Mouse (Mus musculus): ENCODE results near the gene Rsad2. TPM values are rescaled to one million over a fixed set of nuclear protein-coding genes. Genes with fewer than 3 reads are reported as not detected.
"Not testable (repeated sequence)": the region's sequence is repeated elsewhere in the genome, so short reads cannot be mapped to it uniquely, and the experiment has no call there.

Gene Rsad2
- polyA plus RNA-seq, 1 experiment, result 0.26 TPM

DNA sequence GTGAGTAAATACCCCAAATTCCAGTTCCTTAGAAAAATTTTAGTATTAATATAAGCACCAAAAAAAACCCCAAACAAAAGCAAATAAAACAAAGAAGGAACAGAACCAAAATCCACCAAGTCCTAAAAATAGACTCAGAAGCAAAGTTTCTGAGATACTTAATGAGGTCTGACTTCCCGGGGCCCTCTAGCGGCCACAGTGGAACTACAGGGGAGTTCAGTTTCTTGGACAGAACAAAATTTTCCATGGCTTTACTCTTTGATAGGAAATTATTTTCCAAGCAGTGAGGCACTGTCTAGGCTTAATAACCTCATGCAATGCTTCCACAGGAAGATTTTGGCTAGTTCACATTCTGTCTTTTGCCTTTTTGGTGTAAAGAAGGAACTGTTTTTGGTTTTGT lies 12.2 kb downstream of the Rsad2 start:
- peak; percentile 70 for DNase-seq (ENCODE audit: low read depth)
- no peak for TF ChIP-seq POLR2A (IDR thresholded peaks at IDR 0.05; ENCODE audit: borderline replicate concordance, extremely low read depth, insufficient read depth, insufficient read length, poor library complexity, severe bottlenecking)
- TF ChIP-seq CTCF (IDR thresholded peaks at IDR 0.05; ENCODE audit: borderline replicate concordance, extremely low read depth, insufficient read depth, insufficient read length), result peak; percentile 79; the same call in 1 of the 2 replicates

DNA sequence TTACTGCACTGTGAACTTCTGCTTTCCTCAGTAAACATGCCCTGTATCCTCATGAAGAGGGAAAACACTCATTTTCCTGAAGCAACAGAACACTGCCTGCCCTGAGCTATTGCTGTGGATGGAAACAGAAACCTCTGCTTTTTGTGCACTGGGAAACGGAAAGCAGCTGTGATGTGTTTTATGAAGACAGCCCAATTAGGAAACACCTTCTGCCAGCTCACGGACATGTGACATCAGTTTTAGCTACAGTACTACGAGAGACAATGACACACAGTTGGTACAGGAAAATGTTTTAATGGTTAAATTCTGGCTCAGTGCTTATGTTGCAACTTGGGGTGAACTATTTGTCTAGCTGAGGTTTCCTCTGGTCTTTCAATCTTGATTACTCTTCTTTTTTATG lies 16.9 kb downstream of the Rsad2 start:
- DNase-seq (ENCODE audit: low read depth), result peak; percentile 14
- TF ChIP-seq CTCF (IDR thresholded peaks at IDR 0.05; ENCODE audit: borderline replicate concordance, extremely low read depth, insufficient read depth, insufficient read length), result no peak
- no peak for TF ChIP-seq POLR2A (IDR thresholded peaks at IDR 0.05; ENCODE audit: borderline replicate concordance, extremely low read depth, insufficient read depth, insufficient read length, poor library complexity, severe bottlenecking)

DNA sequence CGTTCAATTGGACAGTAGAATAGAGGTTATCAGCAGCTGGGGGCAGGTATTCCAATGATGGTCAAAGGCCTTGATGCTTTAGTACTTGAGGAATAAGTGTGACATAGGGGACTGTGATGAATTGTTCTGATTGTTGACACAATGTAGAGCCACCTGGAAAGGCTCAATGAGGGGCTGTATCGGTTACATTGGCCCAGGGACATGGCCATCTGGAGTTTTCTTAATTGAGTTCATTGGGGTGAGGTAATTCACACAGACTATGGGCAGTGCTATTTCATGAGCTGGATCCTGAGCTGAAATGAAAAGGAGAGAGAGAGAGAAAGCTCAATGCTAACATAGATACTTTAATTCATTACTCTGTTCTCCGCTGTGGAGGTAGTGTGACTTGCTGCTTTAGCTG lies 18.3 kb downstream of the Rsad2 start:
- TF ChIP-seq POLR2A (IDR thresholded peaks at IDR 0.05; ENCODE audit: borderline replicate concordance, extremely low read depth, insufficient read depth, insufficient read length, poor library complexity, severe bottlenecking), result no peak
- TF ChIP-seq CTCF (IDR thresholded peaks at IDR 0.05; ENCODE audit: borderline replicate concordance, extremely low read depth, insufficient read depth, insufficient read length), result no peak
- peak; percentile 50 for DNase-seq (ENCODE audit: low read depth)

DNA sequence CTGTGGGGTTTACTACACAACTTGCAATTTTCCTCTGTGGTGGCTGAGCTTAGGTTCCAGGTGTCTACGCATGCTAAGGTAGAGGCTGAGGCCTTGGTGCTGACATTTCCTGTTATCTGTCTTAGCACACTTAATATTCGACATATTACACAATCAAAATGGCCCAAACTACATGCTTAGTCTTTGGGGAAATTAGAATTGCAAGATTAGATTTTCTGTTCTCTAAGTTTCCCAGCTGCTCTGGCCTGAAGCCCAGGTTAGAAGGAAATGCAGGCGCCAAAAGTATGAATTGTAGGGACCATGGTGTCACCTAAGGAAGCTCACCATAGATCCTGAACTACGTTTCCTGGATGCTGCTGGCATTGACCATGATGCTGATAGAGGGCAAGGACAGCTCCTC lies 19.9 kb downstream of the Rsad2 start:
- no peak for DNase-seq (ENCODE audit: low read depth)
- TF ChIP-seq CTCF (IDR thresholded peaks at IDR 0.05; ENCODE audit: borderline replicate concordance, extremely low read depth, insufficient read depth, insufficient read length) (no peak), POLR2A (IDR thresholded peaks at IDR 0.05; ENCODE audit: borderline replicate concordance, extremely low read depth, insufficient read depth, insufficient read length, poor library complexity, severe bottlenecking) (no peak)

DNA sequence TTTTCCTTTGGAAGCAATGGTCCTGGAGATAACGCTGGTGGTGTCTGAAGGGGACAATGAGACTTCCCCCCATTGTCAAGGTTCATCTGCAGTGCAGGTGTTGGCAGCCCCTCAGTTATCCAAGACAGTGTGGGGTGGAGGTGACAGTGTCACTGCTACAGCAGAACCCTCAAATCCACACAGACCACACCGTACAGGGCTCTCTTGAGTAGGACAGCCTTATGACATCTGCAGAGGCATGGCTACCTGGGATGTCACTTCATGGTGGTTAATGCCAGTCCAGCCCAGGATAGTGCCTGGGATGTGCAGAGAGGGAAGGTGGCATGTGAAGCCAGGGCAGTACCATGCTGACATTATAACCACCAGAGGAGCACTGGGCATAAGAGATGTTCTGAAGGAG lies 27.5 kb downstream of the Rsad2 start:
- DNase-seq (ENCODE audit: low read depth), result not testable (repeated sequence)

DNA sequence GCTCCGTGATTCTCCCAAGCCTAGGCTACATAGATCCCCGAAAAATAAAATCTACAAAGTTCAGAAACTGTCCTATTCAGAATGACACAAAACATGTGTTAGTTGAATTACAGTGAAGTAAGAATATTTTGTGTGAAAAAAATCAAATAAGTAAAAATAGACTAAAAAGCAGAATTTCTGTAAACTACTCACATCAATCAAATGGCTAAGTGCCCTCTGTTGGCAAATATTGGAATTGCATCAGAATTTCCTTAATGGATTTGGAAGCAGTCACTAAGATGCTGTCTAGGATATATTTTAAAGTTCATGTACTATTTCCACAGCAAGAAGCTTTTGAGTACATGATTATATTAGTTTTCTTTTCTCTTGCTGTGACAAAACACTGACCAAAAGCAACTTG lies 31.4 kb downstream of the Rsad2 start:
- peak; percentile 71 for DNase-seq (ENCODE audit: low read depth)
- TF ChIP-seq CTCF (IDR thresholded peaks at IDR 0.05; ENCODE audit: borderline replicate concordance, extremely low read depth, insufficient read depth, insufficient read length), result no peak
- TF ChIP-seq POLR2A (IDR thresholded peaks at IDR 0.05; ENCODE audit: borderline replicate concordance, extremely low read depth, insufficient read depth, insufficient read length, poor library complexity, severe bottlenecking), result no peak

DNA sequence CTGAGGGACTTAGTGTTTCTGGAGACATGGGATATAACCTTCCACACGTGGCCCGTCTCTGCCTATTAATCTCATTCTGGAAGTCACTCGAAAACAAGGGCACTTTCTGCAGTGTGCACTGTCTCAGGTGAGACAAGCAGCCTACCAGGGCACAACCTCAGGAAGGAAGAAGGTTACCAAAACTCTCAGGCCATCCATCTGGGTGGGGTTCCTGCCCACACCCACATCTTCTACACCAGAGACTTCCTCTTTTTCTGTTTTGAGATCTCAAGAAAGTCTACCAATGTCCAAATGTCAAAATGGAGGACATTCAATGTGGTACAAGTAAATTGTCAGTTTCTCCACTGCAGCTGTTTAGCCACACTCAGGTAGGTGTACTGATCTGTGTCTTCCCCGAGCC lies 37.9 kb downstream of the Rsad2 start:
- TF ChIP-seq CTCF (IDR thresholded peaks at IDR 0.05; ENCODE audit: borderline replicate concordance, extremely low read depth, insufficient read depth, insufficient read length) (no peak), POLR2A (IDR thresholded peaks at IDR 0.05; ENCODE audit: borderline replicate concordance, extremely low read depth, insufficient read depth, insufficient read length, poor library complexity, severe bottlenecking) (no peak)
- no peak for DNase-seq (ENCODE audit: low read depth)

DNA sequence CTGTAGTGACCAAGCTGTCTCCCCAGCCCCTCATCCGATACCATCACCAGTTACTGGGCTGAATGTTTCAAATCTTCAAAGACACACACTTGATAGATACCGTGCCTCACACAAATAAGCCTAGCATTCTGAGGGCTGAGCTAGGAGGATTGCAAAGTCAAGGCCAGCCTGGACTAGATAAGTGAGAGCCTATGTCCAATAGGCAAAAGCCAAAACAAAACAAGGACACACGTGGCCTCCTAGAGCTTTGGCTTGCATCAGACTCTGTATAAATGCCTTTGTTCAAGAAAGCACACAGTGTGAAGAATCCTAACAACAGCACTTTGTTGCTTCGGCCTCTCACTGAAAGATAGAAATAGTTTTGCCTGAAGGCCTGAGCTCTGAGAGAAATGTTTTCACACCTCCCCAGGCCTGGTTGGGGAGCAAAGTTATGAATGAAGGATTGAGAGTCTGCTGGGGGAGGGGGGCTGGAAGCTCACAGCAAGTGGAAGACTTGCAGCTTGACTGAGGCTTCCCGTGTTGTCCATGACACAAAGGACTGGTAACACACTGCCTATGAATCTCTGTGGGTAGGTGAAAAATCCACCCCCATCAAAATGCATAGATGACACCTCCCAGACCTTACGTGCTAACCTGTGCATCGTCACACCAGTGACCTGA lies 39.5 kb downstream of the Rsad2 start:
- DNase-seq (ENCODE audit: low read depth), result no peak
- TF ChIP-seq CTCF (IDR thresholded peaks at IDR 0.05; ENCODE audit: borderline replicate concordance, extremely low read depth, insufficient read depth, insufficient read length), result no peak
- no peak for TF ChIP-seq POLR2A (IDR thresholded peaks at IDR 0.05; ENCODE audit: borderline replicate concordance, extremely low read depth, insufficient read depth, insufficient read length, poor library complexity, severe bottlenecking)

DNA sequence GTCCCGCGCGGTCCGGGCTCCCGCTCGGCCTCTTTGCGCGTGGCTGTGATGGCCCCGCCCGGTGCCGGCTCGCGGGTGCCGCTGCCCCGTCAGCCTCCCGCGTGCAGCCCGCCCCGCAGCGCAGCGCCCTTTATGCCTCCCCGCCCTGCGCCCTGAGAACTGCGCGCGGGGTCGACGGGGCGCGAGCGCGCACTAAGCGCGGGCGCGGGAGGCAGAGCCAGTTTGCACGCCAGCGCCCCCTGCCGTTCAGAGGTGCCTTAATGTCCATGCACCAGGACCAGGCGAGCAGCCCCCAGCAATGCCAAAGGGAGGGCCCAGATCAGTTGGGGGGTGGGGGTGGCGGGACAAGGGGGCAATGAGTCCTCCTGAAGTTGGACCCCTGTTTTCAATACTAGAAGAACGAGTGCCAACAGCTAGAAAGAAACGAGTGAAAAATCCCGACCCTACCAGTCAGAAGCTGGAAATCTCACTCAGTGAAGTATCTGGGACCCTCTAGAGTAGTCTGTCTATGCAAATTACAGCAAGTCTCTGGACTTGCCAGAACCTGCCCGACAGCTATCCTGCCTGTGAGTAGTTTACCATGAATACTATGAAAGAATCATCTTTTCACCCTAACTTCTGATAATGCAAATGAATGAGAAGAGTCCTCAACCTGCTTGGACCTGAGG lies 41.0 kb downstream of the Rsad2 start, which contains the start of gene Rnf144a:
Gene Rnf144a, minus strand, starts transcription at position 151 of the 668 bp plus-strand sequence.
- TF ChIP-seq CTCF (IDR thresholded peaks at IDR 0.05; ENCODE audit: borderline replicate concordance, extremely low read depth, insufficient read depth, insufficient read length) (peak; percentile 94), POLR2A (IDR thresholded peaks at IDR 0.05; ENCODE audit: borderline replicate concordance, extremely low read depth, insufficient read depth, insufficient read length, poor library complexity, severe bottlenecking) (peak; percentile 91; the same call in 1 of the 2 replicates)
- peak; percentile 94 for DNase-seq (ENCODE audit: low read depth)

DNA sequence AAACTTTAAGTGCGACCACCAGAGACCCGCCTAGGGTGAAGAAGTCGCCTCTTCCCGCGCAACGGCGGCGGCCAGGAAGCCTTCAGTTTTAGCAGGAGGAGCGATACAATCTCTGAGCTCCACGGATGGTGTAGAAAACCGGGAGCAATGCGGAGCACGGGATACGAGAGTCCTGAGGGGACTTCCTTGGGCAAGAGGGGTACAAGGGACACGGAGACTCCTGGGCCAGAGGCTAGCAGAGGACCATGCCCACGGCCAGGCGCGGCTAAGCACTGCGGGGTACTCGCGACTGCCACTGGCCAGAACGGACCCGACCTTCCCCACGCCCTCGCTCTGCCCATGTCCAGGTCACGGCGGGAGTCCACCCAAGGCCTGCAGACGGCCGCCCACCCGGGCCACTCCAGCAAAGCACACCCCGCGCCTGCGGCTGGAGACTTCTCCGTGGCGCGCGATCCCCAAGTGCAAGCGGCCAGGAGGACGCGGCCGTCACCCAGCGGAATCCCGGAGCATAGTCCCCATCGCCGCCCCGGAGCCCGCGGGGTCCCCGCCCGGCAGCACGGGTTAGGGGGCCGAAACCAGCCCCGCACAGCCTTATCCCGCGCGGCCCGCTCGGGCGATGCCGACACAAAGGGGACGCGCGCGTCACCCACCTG lies 41.7 kb downstream of the Rsad2 start:
- TF ChIP-seq POLR2A (IDR thresholded peaks at IDR 0.05; ENCODE audit: borderline replicate concordance, extremely low read depth, insufficient read depth, insufficient read length, poor library complexity, severe bottlenecking) (no peak), CTCF (IDR thresholded peaks at IDR 0.05; ENCODE audit: borderline replicate concordance, extremely low read depth, insufficient read depth, insufficient read length) (no peak)
- DNase-seq (ENCODE audit: low read depth), result peak; percentile 62

DNA sequence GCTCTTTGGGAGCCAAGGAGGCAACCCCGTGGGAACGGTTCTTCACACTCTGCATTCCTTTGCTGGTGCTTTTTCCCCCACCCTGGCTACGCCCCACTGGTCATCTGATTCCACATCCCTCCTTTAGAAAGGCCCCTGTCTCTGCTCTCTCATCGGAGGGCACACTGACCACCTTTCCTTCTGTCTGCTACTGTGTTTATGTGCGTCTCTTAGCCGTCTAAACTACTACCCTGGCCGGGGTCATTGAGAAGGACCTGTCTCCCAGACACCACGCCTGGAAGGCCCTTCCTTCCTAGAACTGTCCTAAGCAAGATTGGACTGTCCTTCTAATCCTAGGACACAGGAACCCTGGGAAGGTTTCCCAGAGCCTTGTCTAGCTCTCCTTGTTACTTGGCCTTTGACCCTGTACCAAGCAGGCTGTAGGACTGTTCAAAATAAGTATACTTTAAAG lies 42.3 kb downstream of the Rsad2 start:
- DNase-seq (ENCODE audit: low read depth), result no peak
- TF ChIP-seq CTCF (IDR thresholded peaks at IDR 0.05; ENCODE audit: borderline replicate concordance, extremely low read depth, insufficient read depth, insufficient read length) (no peak), POLR2A (IDR thresholded peaks at IDR 0.05; ENCODE audit: borderline replicate concordance, extremely low read depth, insufficient read depth, insufficient read length, poor library complexity, severe bottlenecking) (no peak)

Data from brain, embryonic 14.5 days (tissue).